Mouse (Mus musculus) layer of hippocampus, adult 8-10 months (tissue): ENCODE measurements around the gene Ddah2. TPM values are rescaled to one million over a fixed set of nuclear protein-coding genes. Genes with fewer than 3 reads are reported as not detected.
A peak's percentile ranks its signal among the peaks of the same experiment; 100 is the strongest.

Experiments
- DNase-seq, 2 experiments: peaks; one replicate each; pipeline ENCODE4 v3.0.0; 2022; ENCODE audit warnings: low spot score in 2 of 2
- total RNA-seq, 4 experiments: library from RNA; stranded (reverse); gene quantifications; 2 replicates each; pipeline ENCODE4 v1.2.4; 2022

Gene Ddah2
- total RNA-seq, 4 experiments from 2014 or later = 8.8 to 20.3 (median 14.9) TPM

DNA sequence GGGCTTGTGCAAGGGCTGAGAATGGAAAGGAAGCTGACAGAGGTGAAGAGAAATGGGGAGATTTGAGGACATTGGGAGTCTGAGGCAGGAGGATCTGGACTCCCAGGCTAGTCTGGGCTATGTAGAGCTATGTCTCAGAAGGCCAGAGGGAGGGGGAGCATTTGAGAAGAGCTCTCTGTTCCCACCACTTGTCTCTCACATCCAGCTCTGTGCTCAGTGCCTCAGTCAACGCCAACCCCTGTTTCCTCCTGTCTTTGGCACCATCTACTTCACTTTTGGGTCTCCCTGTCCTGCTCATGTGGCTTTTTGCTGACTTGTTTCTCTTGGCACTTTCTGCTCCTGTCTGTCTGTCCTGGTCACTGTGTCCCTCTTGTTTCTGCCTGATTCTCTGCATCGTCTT is 18.4 kb downstream of the Ddah2 start:
- DNase-seq = no peak

DNA sequence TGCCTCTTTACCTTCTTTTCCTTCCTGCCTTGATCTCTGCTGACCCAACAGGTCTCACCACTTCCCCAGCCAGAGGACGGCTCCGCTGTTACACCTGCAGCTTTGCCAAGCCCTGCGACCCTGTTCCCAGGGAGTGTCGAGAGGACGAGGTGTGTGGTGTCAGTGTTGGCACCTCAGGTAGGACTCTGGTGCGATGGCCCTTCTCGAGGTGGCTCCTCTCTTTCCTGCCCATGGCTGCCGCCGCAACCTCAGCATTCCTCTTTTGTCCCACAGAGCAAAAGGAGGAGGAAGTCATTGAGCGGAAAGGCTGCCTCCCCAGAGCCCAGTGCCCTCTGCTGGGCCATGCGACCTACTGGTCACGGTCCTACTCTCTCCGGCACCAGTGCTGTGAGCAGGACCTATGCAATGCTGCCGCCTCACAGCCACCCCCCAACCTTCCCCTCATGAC is 19.0 kb downstream of the Ddah2 start, which contains the start of gene Ly6g6d:
Gene Ly6g6d, minus strand, starts transcription at position 280 of the 448 bp plus-strand sequence.
- DNase-seq = no peak

DNA sequence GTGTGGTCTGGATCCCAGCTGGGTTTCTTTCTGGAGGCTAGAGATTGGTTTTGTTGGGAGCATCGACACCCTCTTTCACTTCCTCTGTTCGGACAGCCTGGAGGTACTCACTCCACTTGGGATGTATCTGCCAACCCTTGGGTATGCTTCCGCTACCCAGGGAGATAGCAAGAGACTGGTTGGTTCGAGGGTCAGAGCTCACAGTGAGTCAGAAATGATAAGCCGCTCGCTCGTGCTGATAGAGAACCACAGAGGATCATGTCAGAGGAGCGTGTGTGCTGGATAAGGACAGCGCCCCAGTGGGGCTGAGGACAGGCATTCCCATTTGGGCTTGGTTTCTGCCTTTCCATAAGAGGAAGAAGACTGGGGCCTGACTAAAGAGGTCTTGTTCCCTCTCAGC is 20.9 kb downstream of the Ddah2 start:
- DNase-seq = no peak

DNA sequence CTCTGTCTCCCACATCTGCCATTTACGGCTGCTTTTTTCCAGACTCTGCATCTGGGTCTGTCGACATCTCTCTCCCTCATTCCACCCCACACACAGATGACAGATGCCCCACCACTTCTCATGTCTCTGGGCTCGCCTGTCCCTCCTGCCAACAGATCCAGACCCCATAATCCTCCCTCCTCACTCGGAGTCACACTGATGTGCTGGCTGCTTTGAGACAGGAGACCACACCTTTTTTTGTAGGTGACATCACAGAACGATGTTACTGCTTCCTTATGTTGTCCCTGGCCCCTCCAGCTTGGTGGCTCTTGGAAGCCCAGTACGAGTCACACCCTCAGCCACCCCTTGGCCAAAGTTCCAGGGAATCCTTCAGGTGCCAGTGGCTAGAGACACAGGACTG is 21.4 kb downstream of the Ddah2 start:
- no peak for DNase-seq

DNA sequence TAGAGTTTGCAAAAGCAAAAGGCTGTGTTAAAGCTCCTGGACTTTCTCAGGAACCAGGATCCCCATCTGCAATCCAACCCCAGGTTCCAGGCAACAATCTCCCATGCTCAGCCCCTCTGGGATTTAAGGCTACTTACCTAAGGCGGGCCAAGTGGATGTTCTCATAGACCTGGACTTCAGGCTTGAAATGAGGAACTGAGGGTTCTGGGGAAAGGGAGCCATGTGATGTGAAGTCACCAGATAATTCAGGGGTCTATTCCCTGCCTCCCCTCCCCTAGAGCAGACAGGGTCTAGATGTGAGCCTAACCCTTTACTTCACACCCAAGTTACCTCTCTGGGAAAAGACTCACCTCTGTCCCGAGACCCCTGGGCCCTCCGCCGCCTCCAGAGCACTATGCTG is 21.9 kb downstream of the Ddah2 start:
- DNase-seq = no peak

DNA sequence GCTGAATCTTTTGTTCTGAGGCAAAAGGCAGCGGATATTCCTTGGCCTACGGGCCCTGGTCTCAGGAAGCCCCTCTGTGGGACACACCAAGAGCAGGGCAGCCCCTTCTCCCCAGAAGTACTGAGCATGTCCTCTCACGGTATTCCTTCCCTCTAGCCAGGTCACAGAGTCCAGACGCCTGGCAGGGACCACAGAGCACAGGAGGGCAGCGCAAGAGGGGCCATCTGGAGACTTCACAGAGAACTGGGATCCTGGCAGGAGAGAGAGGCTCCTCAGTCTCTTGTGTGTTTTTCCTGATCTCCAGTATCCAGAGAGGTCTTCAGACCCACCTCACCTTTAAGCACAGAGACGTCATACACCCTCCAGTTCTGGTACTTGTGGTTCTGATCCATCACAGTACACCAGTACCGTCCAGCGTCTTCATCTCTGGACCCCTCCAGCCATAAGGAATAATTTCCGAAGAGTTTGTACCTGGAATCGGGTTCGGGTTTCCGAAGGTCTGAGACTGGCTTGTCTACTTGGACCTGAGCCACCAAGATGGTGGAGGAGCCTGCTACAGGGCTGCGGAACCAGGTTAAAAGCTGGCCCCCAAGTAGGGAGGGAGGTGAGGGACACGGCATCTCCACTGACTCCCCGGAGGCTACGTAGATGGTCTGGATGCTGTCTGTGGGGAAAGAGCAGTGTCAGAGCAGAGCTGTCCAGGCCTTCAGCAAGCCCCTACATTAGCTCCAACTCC is 24.2 kb downstream of the Ddah2 start:
- DNase-seq = no peak

DNA sequence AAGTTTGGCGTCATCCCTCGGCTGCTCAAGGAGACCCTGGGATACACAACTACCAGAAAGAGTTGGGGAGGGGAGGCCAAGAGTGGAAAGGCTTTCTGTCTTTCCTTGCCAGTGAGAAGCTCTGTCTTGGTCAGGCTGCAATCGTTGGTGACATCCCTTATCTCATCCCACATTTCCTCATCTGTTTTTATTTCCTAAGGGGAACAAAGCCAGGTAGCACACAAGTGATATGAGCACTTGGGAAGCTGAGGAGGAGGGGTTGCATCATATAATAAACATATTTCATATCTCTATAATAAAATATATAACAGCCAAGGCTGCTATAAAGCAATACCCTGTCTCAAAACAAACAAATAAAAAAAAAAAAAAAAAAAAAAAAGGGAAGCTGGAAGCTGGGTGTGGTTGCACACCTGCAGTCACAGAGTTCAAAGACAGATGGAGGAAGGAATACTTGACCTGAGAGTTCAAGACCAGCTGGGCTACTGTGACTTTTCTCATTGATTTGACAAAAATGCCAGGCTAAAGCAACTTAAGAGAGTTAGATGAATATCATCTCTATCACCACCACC is 25.2 kb downstream of the Ddah2 start:
- no peak for DNase-seq

DNA sequence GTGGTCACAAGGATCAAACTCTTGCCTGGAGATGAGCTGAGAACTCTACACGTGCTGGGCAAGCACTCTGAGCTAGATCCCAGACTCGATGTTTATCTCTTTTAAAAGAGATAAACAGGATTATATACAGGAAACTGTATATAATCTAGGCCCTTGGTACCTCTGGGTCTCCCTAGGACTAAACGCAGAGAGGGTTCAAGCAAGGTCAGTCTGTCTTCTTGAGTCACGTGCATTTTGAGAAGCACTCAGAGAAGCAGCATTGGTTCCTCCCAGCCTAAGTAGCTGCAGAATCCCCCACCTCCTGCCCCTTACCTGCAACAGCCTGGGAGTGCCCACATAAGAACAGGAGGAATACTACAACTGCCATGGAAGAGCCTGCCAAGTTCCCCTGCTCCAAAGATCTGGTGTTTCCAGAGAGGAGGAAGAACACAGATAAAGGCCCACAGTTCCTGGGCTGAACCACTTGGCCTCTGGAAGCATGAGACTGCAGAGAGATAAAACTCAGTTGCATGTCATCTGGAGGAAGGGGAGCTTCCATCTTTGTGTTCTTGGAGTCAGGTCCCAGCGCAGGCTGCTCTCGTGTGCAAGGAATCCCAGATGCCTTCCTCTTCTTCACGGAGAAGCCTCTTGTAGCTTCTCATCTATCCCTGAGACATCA is 26.5 kb downstream of the Ddah2 start, which contains the start of gene Ly6g6f:
Gene Ly6g6f, minus strand, starts transcription at position 403 of the 658 bp plus-strand sequence.
- no peak for DNase-seq

DNA sequence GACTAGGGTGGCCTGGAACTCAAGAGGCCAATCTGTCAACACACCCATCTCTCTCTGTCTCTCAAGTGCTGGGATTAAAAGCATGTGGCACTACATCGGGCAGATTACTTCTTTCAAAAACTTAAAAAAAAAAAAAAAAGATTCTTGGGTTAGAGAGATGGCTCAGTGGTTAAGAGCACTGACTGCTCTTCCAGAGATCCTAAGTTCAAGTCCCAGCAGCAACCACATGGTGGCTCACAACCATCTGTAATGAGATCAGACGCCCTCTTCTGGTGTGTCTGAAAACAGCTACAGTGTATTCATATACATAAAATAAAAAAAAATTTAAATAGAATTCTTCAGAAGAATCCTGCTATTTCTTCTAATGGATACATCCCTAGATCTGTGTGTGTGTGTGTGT is 29.3 kb downstream of the Ddah2 start:
- DNase-seq = no peak

DNA sequence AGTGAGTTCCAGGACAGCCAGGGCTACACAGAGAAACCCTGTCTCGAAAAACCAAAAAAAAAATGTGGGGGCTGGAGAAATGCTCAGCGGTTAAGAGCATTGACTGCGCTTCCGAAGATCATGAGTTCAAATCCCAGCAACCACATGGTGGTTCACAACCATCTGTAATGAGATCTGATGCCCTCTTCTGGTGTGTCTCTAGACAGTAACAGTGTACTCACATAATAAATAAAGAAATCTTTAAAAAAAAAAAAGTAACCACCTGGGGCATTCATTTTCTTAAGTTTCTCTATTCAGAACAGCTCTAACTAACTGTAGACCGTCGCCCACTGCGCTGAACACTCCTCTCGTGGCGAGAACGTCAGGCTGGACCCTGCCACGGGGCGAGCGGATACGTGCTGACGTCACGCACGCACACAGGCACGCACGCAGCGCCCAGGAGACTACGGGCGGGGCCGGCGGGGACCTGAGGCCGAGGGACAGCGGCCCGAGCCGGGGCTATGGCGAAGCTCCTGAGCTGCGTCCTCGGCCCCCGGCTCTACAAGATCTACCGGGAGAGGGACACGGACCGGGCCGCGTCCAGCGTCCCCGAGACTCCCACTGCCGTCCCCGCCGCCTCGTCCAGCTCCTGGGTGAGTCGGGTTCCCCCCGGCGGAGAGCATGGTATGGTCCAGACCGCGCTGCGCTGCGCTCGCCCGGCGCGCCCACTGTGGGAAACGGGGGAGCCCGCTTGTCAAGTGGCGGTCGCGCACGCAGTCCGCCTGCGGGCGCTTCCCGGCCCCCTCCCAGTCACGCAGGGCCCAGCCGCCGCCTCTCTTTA is 30.2 kb downstream of the Ddah2 start, which contains the start of gene Abhd16a:
Gene Abhd16a, plus strand, starts transcription at position 439 of the 820 bp plus-strand sequence.
- peak; percentile 91 to 95 for DNase-seq

DNA sequence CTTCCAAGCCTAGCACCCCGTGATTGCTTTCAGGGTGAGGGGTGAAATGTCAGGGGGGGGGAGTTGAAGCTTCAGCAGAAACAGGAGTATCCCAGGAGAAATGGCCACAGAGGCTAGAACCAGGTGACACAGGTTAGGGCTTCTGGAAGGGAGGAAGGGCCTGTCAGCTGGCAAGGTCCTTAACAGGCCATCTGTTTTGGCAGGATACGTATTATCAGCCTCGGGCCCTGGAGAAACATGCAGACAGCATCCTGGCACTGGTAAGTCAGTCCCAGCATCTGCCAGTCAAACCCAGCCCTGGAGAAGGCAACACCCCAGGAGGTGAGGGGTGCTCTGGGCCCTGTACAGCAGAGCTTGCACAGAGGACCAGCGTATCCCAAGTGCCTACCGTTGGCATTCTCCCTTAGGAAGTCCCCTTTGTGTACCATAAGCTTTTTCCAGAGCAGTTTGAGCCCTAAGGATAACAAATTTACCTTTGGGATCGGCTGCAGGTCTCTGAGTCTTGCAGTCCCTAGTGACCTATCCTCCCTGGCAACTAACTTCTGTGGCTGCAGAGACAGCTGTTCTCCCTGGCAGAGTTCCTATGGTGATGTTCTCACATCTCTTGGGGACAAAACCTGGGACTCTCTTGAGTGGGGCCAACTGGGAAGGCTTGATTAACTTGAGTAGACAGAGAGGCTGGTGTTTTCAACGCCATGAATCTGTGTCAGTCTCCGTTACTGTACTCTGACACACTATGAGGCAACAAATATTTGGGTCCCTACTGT is 31.5 kb downstream of the Ddah2 start:
- DNase-seq = no peak

DNA sequence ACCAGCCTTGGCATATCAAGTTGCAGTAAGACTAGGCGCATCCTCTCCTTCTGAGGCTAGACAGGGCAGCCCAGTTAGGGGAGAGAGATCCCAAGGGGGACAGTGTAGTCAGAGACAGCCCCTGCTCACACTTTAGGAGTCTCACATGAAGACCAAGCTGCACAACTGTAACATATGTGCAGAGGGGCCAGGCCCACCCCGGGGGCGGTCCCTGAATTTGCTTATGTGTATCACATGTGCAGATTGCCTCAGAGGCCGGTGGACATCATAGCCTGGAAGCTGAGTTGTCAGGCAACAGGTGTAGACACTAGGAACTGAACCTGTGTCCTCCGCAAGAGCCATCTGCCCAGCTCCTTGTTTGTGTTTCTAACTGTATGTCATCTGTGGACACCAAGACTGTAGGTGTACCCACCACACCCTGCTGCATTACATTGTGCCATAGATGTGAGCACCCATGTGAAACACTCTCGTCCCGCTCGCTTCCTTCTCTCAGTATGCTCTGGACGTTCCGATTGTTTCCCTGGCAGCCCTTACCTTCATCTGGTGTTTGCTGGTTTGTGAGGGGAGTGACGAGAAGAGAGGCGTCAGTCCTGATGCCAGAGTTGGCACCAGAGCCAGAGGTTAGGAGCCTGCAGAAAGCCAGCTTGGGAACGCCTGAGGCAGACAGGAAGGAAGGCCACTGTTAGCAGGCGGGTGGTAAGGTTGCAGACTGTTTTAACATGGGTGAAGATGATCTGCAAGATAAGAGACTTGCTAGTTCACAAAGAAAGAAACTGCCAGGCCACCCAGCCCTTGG is 33.8 kb downstream of the Ddah2 start:
- no peak for DNase-seq

DNA sequence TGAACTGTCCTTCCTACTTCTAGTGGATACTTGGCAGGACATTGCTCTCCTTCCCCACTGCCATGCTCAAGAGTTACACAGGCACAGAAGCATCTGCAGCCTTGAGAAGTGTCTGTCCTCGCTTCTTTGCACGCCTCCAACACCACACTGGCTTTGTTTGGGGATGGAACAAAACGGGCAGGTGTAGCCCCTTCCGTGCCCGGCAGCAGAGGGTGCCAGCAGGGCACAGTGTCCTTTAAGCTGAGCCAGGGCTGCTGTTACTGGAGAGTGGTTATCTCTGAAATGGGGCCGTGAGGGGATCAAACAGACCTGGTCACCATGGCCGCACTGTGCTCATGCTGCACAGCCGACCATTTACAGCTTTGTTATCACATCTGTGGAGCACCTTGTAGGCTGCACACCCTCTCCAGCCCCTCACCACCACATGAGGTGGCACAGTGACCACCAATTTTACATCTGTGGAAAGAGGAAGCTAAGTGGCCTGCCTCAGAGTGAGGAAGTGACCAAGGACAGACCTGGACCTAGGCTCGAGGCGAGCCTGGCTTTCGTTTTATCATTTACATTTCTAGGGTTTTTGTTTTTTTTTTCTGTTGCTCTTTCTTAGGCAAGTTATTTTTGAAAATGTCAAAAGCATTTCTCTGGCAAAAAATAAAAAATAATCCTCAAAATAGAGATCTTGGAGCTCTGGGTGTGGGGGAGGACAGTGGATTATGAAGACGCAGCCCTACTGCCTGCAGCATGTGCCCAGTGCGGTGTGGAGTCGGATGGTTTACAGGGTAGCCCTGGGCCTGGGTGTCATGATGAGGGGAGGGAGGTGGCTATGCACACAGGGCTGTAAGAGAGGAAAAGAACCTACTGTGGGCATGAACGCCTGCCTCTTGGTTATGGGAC is 35.9 kb downstream of the Ddah2 start:
- DNase-seq = no peak

DNA sequence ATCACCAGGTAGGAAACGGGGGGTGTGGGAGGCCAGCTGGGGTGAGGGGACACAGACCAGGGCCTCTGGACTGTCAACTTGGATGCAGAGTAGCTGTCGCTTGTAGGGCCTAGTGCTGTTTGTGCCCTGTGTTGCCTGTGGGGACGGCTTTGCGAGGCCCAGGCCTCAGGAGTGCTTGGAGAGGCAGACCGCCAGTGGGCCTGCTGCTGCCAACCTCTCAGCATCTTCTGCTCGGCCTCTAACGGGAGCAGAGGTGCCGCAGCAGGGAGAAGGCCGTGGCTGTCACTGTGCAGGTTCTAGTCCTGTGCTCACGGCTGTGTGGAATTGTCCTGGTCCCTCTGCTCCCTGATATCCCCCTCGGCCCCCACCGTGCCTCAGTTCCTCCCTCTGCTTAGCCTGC is 37.8 kb downstream of the Ddah2 start:
- no peak for DNase-seq

DNA sequence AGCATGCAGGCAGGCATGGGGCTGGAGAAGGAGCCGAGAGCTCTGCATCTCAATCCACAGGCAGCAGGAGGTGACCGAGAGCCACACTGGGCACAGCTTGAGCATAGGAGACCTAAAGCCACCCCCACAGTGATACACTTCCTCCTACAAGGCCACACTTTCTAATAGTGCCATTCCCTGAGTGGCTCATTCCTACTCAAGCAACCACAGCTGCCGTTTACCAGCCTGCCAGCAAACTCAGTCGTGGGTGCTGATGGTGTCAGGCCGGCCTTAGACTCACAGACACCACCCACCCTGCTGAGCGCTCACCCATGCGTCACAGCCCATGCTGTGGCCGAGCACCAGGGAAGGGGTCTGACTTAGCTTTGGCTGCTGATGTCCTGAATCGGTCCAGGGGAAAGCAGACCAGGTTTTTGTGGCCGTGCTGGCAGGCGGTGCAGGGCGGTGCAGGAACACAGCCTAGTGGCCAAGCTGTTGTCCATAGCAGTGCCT is 38.4 kb downstream of the Ddah2 start:
- peak in 1 of 2 experiments; percentile 31 for DNase-seq

DNA sequence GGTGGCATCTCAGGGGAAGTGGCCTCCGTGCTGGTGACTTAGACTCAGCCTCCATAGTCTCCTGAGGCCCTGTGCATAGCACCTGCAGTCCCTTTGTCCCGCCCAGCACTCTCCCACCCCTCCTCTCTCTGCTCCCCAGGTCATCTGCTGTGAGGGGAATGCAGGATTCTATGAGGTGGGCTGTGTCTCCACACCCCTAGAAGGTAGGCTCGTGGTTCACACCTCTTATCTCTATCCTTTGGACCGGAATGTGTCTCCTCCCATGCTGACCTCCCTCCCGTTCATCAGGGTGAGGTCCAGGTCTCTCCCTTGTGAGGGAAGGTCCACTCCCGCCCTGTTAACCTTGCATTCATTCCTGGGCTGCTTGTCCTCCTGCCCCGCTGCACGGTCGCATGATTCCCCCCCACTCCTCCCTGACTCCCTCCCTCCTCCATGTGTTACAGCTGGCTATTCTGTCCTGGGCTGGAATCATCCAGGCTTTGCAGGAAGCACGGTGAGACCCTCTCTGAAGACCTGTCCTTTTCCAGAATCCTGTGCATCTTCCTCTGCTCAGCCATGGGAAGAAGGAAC is 41.4 kb downstream of the Ddah2 start:
- DNase-seq = no peak

DNA sequence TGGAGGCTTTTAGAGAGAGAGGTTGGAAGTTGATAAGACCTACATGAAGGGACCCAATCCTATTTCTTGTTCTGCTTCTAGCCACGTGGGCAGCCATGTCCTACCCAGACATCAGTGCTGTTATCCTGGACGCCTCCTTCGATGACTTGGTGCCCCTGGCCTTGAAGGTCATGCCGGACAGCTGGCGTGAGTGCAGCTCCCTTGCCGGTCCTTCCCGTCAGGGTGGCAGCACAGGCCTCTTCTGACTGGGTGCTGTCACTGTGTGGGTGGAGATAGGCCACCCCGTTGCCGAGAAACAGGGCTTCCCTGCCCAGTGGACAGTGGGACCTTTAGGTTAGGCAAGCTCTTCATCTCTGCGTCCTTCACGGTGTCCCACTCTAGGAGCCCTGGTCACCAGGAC is 42.3 kb downstream of the Ddah2 start:
- no peak for DNase-seq

DNA sequence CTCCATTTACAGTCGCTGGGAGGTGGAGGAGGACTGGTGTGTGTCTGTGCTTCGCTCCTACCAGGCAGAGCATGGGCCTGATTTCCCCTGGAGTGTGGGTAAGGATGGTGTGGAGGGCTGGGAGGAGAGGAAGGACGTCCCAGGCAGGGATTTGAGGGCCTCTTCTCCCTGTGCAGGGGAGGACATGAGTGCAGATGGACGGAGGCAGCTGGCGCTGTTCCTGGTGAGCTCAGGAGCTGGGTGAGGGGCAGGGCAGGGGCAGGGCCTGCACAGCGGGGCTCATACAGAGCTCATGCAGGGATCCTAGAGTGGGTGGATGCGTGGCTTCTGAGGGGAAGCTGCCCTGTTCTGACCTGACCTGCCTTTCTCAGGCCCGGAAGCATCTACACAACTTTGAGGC is 43.5 kb downstream of the Ddah2 start:
- no peak for DNase-seq
